Mouse (Mus musculus) liver, postnatal 0 days (tissue): ENCODE measurements around the gene Pfdn6.

ENCODE experiments used
- CTCF ChIP-seq: sonication (generic); IDR thresholded peaks from 2 replicates; pipeline ENCODE4 v1.5.1; 2016; ENCODE audit warnings: antibody characterized with exemption, low read depth
- EP300 ChIP-seq: IDR thresholded peaks from 2 replicates; pipeline ENCODE4 v1.6.1; 2016; ENCODE audit warnings: antibody characterized with exemption, low read depth, mild to moderate bottlenecking

DNA sequence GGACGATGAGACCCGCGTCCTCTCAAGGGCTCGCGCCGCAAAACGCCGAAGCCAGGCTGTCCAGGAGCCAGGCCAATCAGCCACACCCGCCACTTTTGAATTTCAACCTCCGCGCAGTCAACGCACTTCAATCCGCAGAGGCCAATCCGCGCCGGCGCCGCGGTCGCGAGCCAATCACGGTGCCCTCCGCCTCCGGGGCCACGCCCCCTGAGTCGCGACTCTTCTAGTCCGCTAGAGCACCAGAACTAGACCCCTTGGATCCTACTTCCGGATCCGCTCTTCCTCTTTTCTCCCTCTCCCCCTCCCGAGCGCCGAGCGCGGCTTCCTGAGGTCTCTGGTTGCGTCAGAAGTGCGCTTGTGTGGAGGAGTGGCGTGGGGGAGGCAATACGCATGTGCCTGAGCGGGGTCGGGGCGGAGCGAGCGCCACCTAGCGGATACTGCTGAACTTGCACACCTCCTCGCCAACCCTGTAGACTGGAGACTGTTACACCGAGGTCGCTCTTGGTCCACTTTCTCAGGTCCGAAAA, 49.5 kb downstream of the Pfdn6 start, which contains the start of gene Kifc1:
- TF ChIP-seq CTCF (peak; percentile 100), EP300 (no peak; the same call in 1 of the 2 replicates)
